Mouse (Mus musculus): ENCODE results near the gene Pde3b.

- TF ChIP-seq CTCF (IDR thresholded peaks at IDR 0.05; ENCODE audit: low read depth) = no peak
- no peak for TF ChIP-seq EP300 (optimal IDR thresholded peaks at IDR 0.05)
Observed at GRCm38 (mm10) chr7:114536179-114536578, 121.1 kb downstream of the Pde3b start.
